Mouse (Mus musculus): ENCODE data around the gene Rpn2. TPM values are rescaled to one million over a fixed set of nuclear protein-coding genes. Genes with fewer than 3 reads are reported as not detected.

Gene Rpn2
- polyA plus RNA-seq, 1 experiment from 2014 or later, result 359 TPM

DNA sequence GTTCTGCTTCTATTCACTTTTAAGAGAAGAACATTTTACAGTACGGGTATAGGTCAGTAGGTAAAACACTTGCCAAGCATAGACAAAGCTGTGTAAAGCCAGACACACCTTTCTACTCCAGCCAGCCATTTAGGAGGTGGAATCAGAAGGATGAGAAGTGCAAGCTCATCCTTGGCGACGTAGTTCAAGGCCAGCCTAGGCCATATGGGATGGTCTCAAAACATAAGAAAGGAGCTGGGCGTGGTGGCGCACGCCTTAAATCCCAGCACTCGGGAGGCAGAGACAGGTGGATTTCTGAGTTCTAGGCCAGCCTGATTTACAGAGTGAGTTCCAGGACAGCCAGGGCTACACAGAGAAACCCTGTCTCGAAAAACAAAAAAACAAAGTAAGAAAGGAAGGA is 30.8 kb downstream of the Rpn2 start:
- no peak overlapping the region for H3K27ac ChIP-seq (ENCODE audit: low read depth)
- H3K36me3 ChIP-seq (ENCODE audit: insufficient read depth), result peaks cover 92% of the 10 kb centered on the region
- ATAC-seq (ENCODE audit: insufficient read depth) (no peak), DNase-seq (no peak)
- no peak overlapping the region for H3K4me3 ChIP-seq (ENCODE audit: low read depth, low read length)
- peaks cover 10% of the 10 kb centered on the region for H3K4me1 ChIP-seq (ENCODE audit: insufficient read depth)
- H3K27me3 ChIP-seq (ENCODE audit: insufficient read depth, low read length), result no peaks in the 10 kb centered on the region
- H3K9me3 ChIP-seq (ENCODE audit: low read depth, low read length), result no peaks in the 10 kb centered on the region
- no peak overlapping the region for H3K9ac ChIP-seq
- H3K4me2 ChIP-seq, result no peak overlapping the region
- no peak for TF ChIP-seq CTCF (IDR thresholded peaks at IDR 0.05; ENCODE audit: low read depth)
- 94% methylated on average over 8 of the region's 8 CpGs for WGBS

DNA sequence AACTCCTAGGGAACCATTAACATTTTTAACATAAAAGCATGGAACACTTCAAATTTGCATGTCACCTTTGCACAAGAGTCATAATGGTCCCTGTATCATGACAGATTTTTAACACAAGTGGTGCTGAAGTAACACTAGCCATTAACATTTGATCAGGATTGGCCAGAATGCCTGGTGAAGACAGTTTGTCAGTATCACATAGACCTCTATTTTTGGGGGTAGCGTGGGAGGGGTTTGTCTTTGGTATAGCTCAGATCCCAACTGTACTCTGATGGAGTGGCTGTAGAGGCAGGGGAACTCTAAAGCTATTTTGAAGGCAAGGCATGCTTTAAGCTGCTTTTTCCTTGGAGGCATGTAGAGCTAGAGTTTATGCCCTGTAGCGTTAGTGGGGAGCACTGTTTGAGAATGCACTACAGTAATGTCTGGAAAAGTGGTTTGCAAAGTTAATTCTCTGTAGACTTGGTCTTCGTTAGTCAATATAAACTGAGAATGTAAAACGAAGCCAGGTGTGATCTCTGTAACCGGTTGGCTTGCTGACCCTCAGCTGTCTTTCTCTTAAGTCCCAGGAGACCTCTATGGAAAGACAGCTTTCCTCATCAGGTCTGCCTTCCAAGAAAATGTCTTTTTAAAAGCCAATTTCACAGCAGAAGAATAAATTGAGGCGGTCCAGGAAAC is 32.3 kb downstream of the Rpn2 start:
- no peak overlapping the region for H3K9ac ChIP-seq
- no peak for TF ChIP-seq CTCF (IDR thresholded peaks at IDR 0.05; ENCODE audit: low read depth)
- H3K4me3 ChIP-seq (ENCODE audit: low read depth, low read length), result no peak overlapping the region
- peaks cover 3% of the 10 kb centered on the region; the same call in 1 of the 2 replicates for H3K4me1 ChIP-seq (ENCODE audit: insufficient read depth)
- H3K27ac ChIP-seq (ENCODE audit: low read depth), result no peak overlapping the region
- DNase-seq (no peak), ATAC-seq (ENCODE audit: insufficient read depth) (no peak)
- no peaks in the 10 kb centered on the region for H3K27me3 ChIP-seq (ENCODE audit: insufficient read depth, low read length)
- peaks cover 95% of the 10 kb centered on the region for H3K36me3 ChIP-seq (ENCODE audit: insufficient read depth)
- H3K9me3 ChIP-seq (ENCODE audit: low read depth, low read length), result no peaks in the 10 kb centered on the region
- WGBS, result 90% methylated on average over 6 of the region's 6 CpGs
- no peak overlapping the region for H3K4me2 ChIP-seq

DNA sequence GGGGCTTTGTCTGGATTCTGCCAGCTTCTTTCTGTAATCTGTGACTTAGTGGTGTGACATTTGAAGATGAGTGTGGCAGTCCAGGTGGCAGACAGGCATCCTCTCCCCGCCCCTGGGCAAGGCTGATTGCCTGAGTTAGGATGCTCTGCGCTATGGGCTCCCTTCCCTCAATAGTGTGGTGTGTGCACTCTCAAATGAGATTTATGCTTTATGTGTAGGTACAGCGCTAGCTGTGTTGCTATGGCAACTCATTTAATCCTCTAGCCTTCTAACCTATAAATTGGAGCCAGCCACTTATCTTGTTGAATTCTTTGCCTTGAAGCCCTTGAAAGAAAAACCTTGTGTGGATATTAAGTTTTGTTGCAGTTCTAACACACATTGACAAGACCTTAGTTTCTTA is 34.9 kb downstream of the Rpn2 start:
- no peak for DNase-seq
- H3K27me3 ChIP-seq (ENCODE audit: insufficient read depth, low read length), result no peaks in the 10 kb centered on the region
- no peak overlapping the region for H3K27ac ChIP-seq (ENCODE audit: low read depth)
- TF ChIP-seq CTCF (IDR thresholded peaks at IDR 0.05; ENCODE audit: low read depth), result no peak
- H3K9ac ChIP-seq, result no peak overlapping the region
- no peak for ATAC-seq (ENCODE audit: insufficient read depth)
- H3K9me3 ChIP-seq (ENCODE audit: low read depth, low read length), result no peaks in the 10 kb centered on the region
- H3K4me2 ChIP-seq, result no peak overlapping the region
- peaks cover 99% of the 10 kb centered on the region for H3K36me3 ChIP-seq (ENCODE audit: insufficient read depth)
- no peaks in the 10 kb centered on the region for H3K4me1 ChIP-seq (ENCODE audit: insufficient read depth)
- 91% methylated on average over 3 of the region's 3 CpGs for WGBS
- no peak overlapping the region for H3K4me3 ChIP-seq (ENCODE audit: low read depth, low read length)

DNA sequence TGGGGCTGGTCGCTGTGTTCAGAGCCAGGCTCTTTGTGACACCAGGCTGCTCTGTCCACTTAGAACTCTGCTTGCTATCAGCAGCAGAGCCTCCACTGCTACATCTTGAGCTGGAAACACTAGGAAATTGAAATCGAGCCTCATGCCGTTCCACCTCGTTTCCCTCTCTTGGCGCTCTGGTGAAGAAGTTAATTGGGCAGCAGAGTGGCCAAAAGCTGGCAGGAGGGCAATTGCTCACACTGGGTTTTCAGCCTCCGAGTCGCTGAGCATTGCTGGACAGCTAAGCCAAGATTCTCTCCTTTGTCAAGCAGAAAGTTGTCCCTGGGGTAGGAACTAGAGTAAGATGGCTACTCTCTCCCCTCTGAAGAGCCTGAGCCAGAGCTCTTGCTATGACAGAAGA is 35.5 kb downstream of the Rpn2 start:
- H3K4me1 ChIP-seq (ENCODE audit: insufficient read depth), result no peaks in the 10 kb centered on the region
- no peaks in the 10 kb centered on the region for H3K27me3 ChIP-seq (ENCODE audit: insufficient read depth, low read length)
- H3K9me3 ChIP-seq (ENCODE audit: low read depth, low read length), result no peaks in the 10 kb centered on the region
- TF ChIP-seq CTCF (IDR thresholded peaks at IDR 0.05; ENCODE audit: low read depth), result no peak
- 89% methylated on average over 7 of the region's 7 CpGs for WGBS
- ATAC-seq (ENCODE audit: insufficient read depth) (no peak), DNase-seq (no peak)
- H3K9ac ChIP-seq, result no peak overlapping the region
- no peak overlapping the region for H3K4me3 ChIP-seq (ENCODE audit: low read depth, low read length)
- peaks cover 98% of the 10 kb centered on the region for H3K36me3 ChIP-seq (ENCODE audit: insufficient read depth)
- H3K27ac ChIP-seq (ENCODE audit: low read depth), result no peak overlapping the region
- H3K4me2 ChIP-seq, result no peak overlapping the region

DNA sequence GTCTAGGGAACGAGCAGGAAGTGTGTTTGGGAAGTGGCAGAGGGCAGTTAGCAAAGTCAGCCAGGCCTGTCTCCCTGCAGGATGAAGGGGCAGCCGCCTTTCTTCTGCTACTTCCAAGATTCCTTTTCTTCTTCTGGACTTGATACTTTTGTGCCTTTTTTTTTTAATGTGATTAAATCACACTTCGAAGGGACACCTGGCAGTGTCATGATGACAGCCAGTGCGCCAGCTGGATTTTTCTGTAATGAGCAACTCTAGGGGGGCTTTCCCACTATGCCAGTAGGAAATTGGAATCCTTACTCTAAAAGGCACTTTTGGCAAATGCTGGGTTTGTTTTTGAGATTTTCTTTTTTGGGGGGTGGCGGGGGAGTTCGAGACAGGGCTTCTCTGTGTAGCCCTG is 36.7 kb downstream of the Rpn2 start:
- WGBS, result 86% methylated on average over 6 of the region's 6 CpGs
- DNase-seq, result no peak

DNA sequence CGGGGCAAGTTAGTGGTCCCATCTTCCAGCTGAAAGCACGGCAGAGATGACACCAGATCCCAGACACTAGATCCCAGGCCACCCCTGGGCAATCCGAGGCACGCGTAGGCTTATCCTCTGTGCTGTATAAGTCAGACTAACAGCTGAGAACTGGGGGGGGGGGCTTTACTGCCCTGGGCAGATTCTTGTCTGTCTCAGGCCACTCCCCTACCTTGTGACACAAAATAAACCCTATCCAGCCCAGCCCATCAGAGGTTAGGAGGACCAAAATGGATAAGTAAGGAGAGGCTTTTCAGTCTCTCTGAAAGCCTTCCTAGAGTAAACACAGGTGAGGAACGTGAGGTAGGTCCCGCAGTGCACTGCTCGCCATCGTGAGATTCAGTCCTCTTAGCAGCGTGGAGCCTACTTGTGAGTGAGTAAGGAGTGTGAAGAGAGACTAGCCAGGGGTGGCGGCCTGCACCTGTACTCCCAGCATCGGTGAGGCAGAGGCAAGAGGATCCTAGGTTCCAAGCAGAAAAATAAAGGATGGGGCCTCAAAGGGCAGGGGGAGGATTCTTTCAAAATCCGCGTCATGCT is 37.6 kb downstream of the Rpn2 start:
- ATAC-seq (ENCODE audit: insufficient read depth) (peak; percentile 60), DNase-seq (peak; percentile 23)
- Histone ChIP-seq H3K27ac (ENCODE audit: low read depth) (peak overlapping the region; percentile 48), H3K4me2 (no peak overlapping the region), H3K27me3 (ENCODE audit: insufficient read depth, low read length) (no peaks in the 10 kb centered on the region), H3K9me3 (ENCODE audit: low read depth, low read length) (no peaks in the 10 kb centered on the region), H3K36me3 (ENCODE audit: insufficient read depth) (peaks cover 98% of the 10 kb centered on the region), H3K4me3 (ENCODE audit: low read depth, low read length) (no peak overlapping the region), H3K9ac (no peak overlapping the region), H3K4me1 (ENCODE audit: insufficient read depth) (no peaks in the 10 kb centered on the region)
- no peak for TF ChIP-seq CTCF (IDR thresholded peaks at IDR 0.05; ENCODE audit: low read depth)
- 71% methylated on average over 14 of the region's 14 CpGs for WGBS

More for the DNA sequence above, 36.7 kb downstream of the Rpn2 start:
- no peak overlapping the region for H3K4me3 ChIP-seq (ENCODE audit: low read depth, low read length)
- H3K36me3 ChIP-seq (ENCODE audit: insufficient read depth), result peaks cover 98% of the 10 kb centered on the region
- no peaks in the 10 kb centered on the region for H3K4me1 ChIP-seq (ENCODE audit: insufficient read depth)
- no peaks in the 10 kb centered on the region for H3K9me3 ChIP-seq (ENCODE audit: low read depth, low read length)
- ATAC-seq (ENCODE audit: insufficient read depth), result no peak
- TF ChIP-seq CTCF (IDR thresholded peaks at IDR 0.05; ENCODE audit: low read depth), result no peak
- H3K4me2 ChIP-seq, result no peak overlapping the region
- no peak overlapping the region for H3K9ac ChIP-seq
- H3K27ac ChIP-seq (ENCODE audit: low read depth), result 0 out of 2 replicates have a peak overlapping the region, but pooled peaks have one; percentile 42
- no peaks in the 10 kb centered on the region for H3K27me3 ChIP-seq (ENCODE audit: insufficient read depth, low read length)

DNA sequence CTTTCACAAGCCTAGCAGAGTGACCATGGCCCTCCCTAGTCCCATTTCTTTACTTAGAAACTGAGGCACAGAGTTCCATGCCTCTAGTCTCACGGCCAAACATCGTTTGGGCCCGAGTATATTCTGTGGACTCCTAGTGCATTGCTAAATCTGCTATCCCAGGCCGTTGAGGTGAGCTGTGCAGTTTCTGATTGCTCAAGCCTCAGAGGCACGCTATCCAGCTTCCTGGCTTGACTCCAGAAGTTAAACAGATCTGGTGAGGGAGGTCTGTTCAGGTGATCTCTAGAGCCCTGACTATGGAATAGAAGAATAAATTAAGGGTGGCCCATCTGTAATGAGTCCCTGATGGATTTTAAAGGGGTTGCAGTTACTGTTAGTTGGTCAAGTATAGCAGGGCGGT is 38.4 kb downstream of the Rpn2 start:
- peak overlapping the region; percentile 48; the same call in 1 of the 2 replicates for H3K27ac ChIP-seq (ENCODE audit: low read depth)
- DNase-seq, result peak; percentile 48

More for the DNA sequence above, 38.4 kb downstream of the Rpn2 start:
- Histone ChIP-seq H3K27me3 (ENCODE audit: insufficient read depth, low read length) (no peaks in the 10 kb centered on the region), H3K36me3 (ENCODE audit: insufficient read depth) (peaks cover 98% of the 10 kb centered on the region), H3K4me1 (ENCODE audit: insufficient read depth) (no peaks in the 10 kb centered on the region), H3K9ac (no peak overlapping the region), H3K9me3 (ENCODE audit: low read depth, low read length) (no peaks in the 10 kb centered on the region), H3K4me3 (ENCODE audit: low read depth, low read length) (no peak overlapping the region), H3K4me2 (no peak overlapping the region)
- peak; percentile 18; the same call in 1 of the 2 replicates for ATAC-seq (ENCODE audit: insufficient read depth)
- WGBS, result 82% methylated on average over 6 of the region's 6 CpGs
- no peak for TF ChIP-seq CTCF (IDR thresholded peaks at IDR 0.05; ENCODE audit: low read depth)
